Mouse (Mus musculus): Measurements from ENCODE around the gene Mchr1.
"Not testable (repeated sequence)": the region's sequence is repeated elsewhere in the genome, so short reads cannot be mapped to it uniquely, and the experiment has no call there.

The Mchr1 gene

DNA sequence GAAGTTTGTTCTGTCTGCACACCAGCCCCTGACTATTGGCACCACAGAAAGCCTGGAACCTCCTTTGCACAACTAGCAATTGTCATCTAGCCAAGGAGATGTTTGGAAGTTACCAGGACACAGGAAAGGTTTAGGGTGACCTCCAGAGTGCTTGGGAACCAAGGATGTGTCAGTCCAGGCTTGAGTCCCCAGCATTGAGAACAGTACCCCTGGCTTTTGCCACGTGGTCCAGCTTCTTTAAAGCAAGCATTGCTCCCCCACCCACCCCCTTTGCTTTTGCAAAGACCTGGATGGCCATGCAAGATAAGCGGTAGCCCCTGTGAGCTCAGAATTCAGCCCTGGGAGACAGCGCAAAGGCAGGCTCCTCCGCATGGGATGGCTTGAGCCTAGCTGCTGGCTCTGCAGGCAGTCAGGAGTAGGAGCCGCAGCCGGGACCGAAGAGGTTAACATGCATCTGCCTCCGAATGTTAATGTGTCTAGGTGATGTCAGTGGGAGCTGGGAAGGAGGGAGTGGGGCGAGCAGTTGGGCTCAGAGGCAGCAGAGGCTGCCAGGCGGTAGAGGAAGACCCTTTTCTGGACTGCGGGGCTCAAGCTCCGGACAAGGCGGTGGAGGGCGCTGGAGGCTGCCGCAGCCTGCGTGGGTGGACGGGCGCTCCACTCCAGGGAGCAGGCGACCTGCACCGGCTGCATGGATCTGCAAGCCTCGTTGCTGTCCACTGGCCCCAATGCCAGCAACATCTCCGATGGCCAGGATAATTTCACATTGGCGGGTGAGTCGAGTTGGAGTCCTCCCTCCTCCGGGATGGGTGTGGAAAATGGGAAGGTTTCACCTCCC lies at the start of gene Mchr1:
TSS of gene Mchr1 (plus strand) at position 414 of the 835 bp plus-strand sequence.
- DNase-seq (ENCODE audit: low spot score in 2 of 2), result peak; percentile 59 to 79

- no peak for DNase-seq (ENCODE audit: low spot score in 2 of 2)
These were observed 46.2 kb upstream of the Mchr1 start for GRCm38 (mm10) chr15:81189061-81189460.

DNA sequence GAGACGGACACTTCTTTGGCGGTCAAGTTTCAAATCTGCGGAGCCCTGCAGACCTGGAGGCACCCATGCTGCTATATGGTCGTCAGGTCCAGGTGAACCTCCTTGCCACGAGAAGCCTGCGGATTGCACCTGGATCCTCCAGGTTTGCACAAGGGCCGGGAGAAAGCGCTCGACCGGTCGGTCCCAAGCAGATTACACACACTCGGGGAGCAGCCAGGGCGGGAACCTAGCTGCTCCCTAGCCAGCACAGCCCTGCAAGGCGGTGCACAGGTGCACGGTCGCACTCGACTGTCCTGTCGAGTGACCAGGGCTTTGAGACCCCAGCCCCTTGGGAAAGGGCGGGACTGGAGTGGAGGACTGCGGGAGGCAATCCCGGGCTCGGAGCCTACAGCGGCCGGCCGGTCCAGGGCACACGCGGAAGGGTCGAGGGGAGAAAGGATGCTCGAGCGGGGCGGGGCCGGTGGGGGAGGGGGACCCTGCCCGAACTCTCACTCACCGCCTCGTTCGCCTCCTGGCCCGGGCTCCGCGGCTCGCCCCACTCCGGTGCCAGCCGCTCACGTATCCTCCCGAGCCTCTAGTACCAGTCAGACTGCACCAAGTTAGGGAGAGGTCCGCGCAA lies 45.2 kb upstream of the Mchr1 start:
- DNase-seq (ENCODE audit: low spot score in 2 of 2), result no peak

- DNase-seq (ENCODE audit: low spot score in 2 of 2), result peak; percentile 99 to 100
These were observed 44.6 kb upstream of the Mchr1 start, which contains the start of gene Mrtfa for GRCm38 (mm10) chr15:81190630-81191178. Gene Mrtfa, minus strand, starts transcription at chr15:81190757.

GRCm38 (mm10) chr15:81191303-81191702 lies 44.0 kb upstream of the Mchr1 start:
- DNase-seq (ENCODE audit: low spot score in 2 of 2), result peak in 1 of 2 experiments; percentile 31

DNA sequence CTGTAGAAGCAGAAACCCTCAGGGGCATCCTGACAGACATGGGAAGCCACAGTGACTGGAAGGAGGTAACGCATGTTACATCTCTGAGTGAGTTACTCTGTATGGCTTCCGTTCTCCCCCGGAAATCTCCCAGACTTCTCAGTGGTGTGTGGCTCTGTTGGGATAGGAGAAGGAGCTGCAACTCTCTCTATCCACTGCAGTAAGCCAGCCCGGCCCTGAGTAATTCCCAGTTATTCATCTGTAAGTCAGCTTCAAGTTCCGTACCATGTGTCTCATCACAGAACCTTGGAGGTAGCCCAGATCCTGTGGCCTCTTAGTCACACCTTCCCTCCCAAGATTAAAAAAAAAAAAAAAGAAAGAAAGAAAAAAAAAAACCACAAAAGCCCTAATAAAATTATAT lies 43.0 kb upstream of the Mchr1 start:
- no peak for DNase-seq (ENCODE audit: low spot score in 2 of 2)

DNA sequence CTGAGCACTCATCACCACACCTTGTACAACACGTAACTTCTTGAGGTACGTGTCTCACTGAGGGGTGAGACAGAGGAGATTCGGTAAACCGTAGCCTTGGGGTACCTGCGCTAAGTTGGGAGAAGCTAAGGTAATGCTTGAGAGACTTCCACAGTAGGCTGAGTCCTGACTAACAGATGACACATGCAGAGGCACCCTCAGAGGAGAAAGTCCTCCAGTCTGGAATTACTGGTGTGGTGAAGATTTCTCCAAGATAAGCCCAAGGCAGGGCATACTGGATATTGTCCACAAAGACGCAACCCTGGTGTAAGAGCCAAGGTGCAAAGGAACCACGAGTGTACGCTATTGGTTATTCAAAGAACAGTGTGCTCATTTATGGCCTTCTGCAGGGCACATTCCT lies 42.4 kb upstream of the Mchr1 start:
- DNase-seq (ENCODE audit: low spot score in 2 of 2), result no peak

DNA sequence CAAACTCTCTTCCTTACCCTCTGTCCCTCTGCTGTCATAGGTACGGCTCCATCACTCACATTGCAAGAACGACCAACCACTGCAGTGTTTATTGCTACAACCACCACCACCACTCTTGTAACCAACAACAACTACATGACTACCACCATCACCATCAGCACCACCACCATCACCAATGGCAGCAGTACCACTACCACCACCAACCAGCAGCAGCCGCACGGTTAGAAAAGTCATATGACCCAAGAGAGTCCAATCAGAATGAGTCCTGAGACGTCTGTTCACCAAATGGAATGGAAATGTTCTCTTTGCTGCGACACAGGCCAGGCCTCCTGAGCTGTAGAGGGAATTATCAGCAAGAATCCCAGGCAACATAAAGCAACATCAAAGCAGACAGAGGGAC lies 40.5 kb upstream of the Mchr1 start:
- DNase-seq (ENCODE audit: low spot score in 2 of 2), result no peak

- DNase-seq (ENCODE audit: low spot score in 2 of 2), result no peak
These were observed 39.9 kb upstream of the Mchr1 start for GRCm38 (mm10) chr15:81195447-81195846.

GRCm38 (mm10) chr15:81197197-81197596 lies 38.1 kb upstream of the Mchr1 start:
- DNase-seq (ENCODE audit: low spot score in 2 of 2), result no peak

DNA sequence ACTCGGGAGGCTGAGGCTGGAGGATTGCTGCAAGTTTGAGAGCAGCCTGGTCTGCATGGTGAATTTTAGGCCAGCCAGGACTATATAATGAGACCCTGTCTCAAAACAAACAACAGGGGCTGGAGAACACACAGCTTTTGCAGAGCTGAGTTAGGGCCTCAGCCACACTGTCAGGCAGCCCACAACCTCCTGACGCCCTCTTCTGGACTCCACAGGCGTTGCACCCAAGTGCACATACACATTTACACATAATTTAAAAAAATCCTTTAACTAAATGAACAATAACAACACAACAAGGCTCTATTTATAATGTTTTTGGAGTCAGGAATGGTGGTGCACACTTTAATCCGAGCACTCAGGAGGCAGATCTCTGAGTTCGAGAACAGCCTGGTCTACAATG lies 36.9 kb upstream of the Mchr1 start:
- no peak for DNase-seq (ENCODE audit: low spot score in 2 of 2)

GRCm38 (mm10) chr15:81199372-81199959 lies 35.8 kb upstream of the Mchr1 start:
- DNase-seq (ENCODE audit: low spot score in 2 of 2), result peak in 1 of 2 experiments; percentile 76

GRCm38 (mm10) chr15:81202462-81202861 lies 32.8 kb upstream of the Mchr1 start:
- no peak for DNase-seq (ENCODE audit: low spot score in 2 of 2)

- no peak for DNase-seq (ENCODE audit: low spot score in 2 of 2)
These were observed 24.8 kb upstream of the Mchr1 start for GRCm38 (mm10) chr15:81210496-81210895.

GRCm38 (mm10) chr15:81212976-81213375 lies 22.3 kb upstream of the Mchr1 start:
- DNase-seq (ENCODE audit: low spot score in 2 of 2), result no peak

GRCm38 (mm10) chr15:81216906-81217653 lies 18.2 kb upstream of the Mchr1 start:
- peak; percentile 44 to 71 for DNase-seq (ENCODE audit: low spot score in 2 of 2)

DNA sequence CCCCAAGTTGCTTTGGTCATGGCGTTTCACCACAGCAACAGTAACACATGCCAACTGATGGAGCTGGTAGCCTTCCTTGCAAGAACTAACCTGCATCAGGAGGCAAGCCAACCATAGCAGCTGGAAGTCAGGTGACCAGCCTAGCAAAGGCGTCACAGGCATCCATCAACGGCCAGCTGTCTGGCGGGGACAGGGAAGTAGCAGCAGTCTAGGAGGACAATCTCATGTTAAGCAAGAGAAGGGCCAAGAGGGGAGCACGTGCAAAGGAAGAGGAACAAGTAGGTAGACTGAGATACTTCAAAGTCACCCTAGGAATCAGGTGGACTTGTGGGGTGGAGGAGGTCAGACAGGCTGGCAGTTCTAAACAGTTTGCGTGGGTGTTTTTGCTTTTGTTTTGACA lies 16.2 kb upstream of the Mchr1 start:
- DNase-seq (ENCODE audit: low spot score in 2 of 2), result no peak

GRCm38 (mm10) chr15:81220051-81220450 lies 15.2 kb upstream of the Mchr1 start:
- DNase-seq (ENCODE audit: low spot score in 2 of 2), result not testable (repeated sequence)

- no peak for DNase-seq (ENCODE audit: low spot score in 2 of 2)
These were observed 13.9 kb upstream of the Mchr1 start for GRCm38 (mm10) chr15:81221446-81221845.

- DNase-seq (ENCODE audit: low spot score in 2 of 2), result no peak
These were observed 10.3 kb upstream of the Mchr1 start for GRCm38 (mm10) chr15:81225016-81225415.

DNA sequence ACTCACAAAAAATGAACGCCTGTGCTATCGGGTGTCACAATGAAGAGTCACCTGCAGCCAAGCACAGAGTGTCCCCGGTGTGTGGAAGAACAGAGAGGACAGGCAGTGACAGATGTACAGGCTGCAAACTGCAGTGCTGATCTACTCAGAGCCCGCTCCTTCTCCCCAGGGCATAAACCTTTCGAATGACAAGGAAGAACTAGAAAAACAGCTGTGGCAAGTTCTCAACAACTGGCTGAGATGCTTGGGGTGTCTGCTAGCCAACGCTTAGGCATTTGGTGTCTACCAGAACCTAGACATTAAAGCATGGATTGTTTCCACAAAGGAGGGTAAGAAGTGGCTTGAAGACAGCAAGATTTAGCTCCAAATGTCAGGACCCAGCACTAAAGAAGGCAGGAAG lies 9.6 kb upstream of the Mchr1 start:
- DNase-seq (ENCODE audit: low spot score in 2 of 2), result no peak

DNA sequence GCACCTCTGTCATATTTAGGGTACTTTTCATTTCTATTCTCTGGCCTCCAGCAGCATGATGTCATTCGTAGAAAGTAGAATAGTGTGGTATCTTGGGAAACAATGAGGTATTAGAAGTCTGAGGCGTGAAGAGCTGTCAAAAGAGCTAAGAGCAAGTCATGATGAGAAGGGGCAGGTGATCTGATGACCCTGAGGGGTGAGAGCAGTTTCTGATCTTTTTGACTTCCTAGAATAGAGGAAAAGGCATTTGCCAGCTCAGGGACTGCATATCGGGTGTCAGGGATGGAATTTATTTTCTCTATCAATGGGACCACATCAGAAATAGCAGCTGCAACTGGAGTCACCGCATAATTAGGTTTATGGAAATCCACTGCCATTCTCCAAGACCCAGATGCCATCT lies 8.5 kb upstream of the Mchr1 start:
- DNase-seq (ENCODE audit: low spot score in 2 of 2), result no peak

All from left cerebral cortex, adult 9 months (tissue).